Mouse (Mus musculus): ENCODE results near the gene Slc7a11. TPM values are rescaled to one million over a fixed set of nuclear protein-coding genes. Genes with fewer than 3 reads are reported as not detected.

Gene Slc7a11
- polyA plus RNA-seq, 1 experiment from 2014 or later: 2.4 TPM

GRCm38 (mm10) chr3:50233144-50233543, 210.3 kb downstream of the Slc7a11 start:
- ATAC-seq (ENCODE audit: low FRiP score, low TSS enrichment) (no peak), DNase-seq (ENCODE audit: low spot score) (no peak)
- H3K4me1 ChIP-seq (replicated peaks; ENCODE audit: control insufficient read depth, insufficient read depth): no peaks in the 10 kb centered on the region

GRCm38 (mm10) chr3:50224390-50225114, 218.9 kb downstream of the Slc7a11 start:
- WGBS: 40% methylated on average over 2 of the region's 2 CpGs
- Histone ChIP-seq H3K27ac (replicated peaks) (no peak overlapping the region), H3K4me2 (replicated peaks; ENCODE audit: low read depth) (no peak overlapping the region)

More at GRCm38 (mm10) chr3:50233144-50233543, 210.3 kb downstream of the Slc7a11 start:
- no peak for TF ChIP-seq EP300 (optimal IDR thresholded peaks at IDR 0.05)
- TF ChIP-seq CTCF (IDR thresholded peaks at IDR 0.05; ENCODE audit: low read depth): no peak
- Histone ChIP-seq H3K27me3 (ENCODE audit: control insufficient read depth, insufficient read depth, low read length) (no peaks in the 10 kb centered on the region), H3K36me3 (ENCODE audit: control insufficient read depth, insufficient read depth, low read length) (no peaks in the 10 kb centered on the region), H3K4me2 (replicated peaks; ENCODE audit: low read depth) (no peak overlapping the region), H3K4me3 (ENCODE audit: low read depth, low read length) (no peak overlapping the region), H3K9ac (ENCODE audit: low read length) (no peak overlapping the region), H3K9me3 (ENCODE audit: control insufficient read depth, low read length) (no peaks in the 10 kb centered on the region), H3K27ac (replicated peaks) (no peak overlapping the region)
- WGBS: 44% methylated on average over 5 of the region's 5 CpGs

DNA sequence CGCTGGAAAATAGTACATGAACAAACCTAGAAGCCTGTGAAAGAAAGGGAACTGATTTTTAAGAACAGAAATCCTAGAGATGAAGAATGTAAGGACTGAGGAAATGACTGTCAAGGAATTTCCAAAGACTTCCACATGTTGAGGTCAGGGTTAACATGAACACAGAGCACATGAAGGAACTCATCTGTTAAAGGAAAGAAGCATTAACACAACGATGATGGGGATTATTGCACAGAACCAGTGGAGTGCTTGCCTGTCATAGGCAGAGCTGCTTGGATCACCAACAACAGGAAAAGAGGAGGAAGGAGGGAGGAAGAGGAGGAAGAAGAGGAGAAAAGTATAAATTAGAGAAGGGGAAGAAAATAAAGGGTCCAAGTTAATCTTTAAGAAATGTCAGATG, 223.0 kb downstream of the Slc7a11 start:
- Histone ChIP-seq H3K27ac (replicated peaks) (no peak overlapping the region), H3K4me2 (replicated peaks; ENCODE audit: low read depth) (no peak overlapping the region), H3K36me3 (ENCODE audit: control insufficient read depth, insufficient read depth, low read length) (no peaks in the 10 kb centered on the region), H3K4me1 (replicated peaks; ENCODE audit: control insufficient read depth, insufficient read depth) (no peaks in the 10 kb centered on the region), H3K27me3 (ENCODE audit: control insufficient read depth, insufficient read depth, low read length) (no peaks in the 10 kb centered on the region), H3K4me3 (ENCODE audit: low read depth, low read length) (no peak overlapping the region), H3K9me3 (ENCODE audit: control insufficient read depth, low read length) (no peaks in the 10 kb centered on the region), H3K9ac (ENCODE audit: low read length) (no peak overlapping the region)
- DNase-seq (ENCODE audit: low spot score) (no peak), ATAC-seq (ENCODE audit: low FRiP score, low TSS enrichment) (no peak)
- TF ChIP-seq CTCF (IDR thresholded peaks at IDR 0.05; ENCODE audit: low read depth) (no peak), EP300 (optimal IDR thresholded peaks at IDR 0.05) (no peak)
- 43% methylated on average over 2 of the region's 2 CpGs for WGBS

More at GRCm38 (mm10) chr3:50224390-50225114, 218.9 kb downstream of the Slc7a11 start:
- H3K4me1 ChIP-seq (replicated peaks; ENCODE audit: control insufficient read depth, insufficient read depth): no peaks in the 10 kb centered on the region
- no peaks in the 10 kb centered on the region for H3K36me3 ChIP-seq (ENCODE audit: control insufficient read depth, insufficient read depth, low read length)
- no peak overlapping the region for H3K4me3 ChIP-seq (ENCODE audit: low read depth, low read length)
- H3K9ac ChIP-seq (ENCODE audit: low read length): no peak overlapping the region
- no peaks in the 10 kb centered on the region for H3K27me3 ChIP-seq (ENCODE audit: control insufficient read depth, insufficient read depth, low read length)
- no peaks in the 10 kb centered on the region for H3K9me3 ChIP-seq (ENCODE audit: control insufficient read depth, low read length)
- DNase-seq (ENCODE audit: low spot score) (no peak), ATAC-seq (ENCODE audit: low FRiP score, low TSS enrichment) (no peak)
- TF ChIP-seq CTCF (IDR thresholded peaks at IDR 0.05; ENCODE audit: low read depth) (no peak), EP300 (optimal IDR thresholded peaks at IDR 0.05) (no peak)

- Histone ChIP-seq H3K27me3 (ENCODE audit: control insufficient read depth, insufficient read depth, low read length) (no peaks in the 10 kb centered on the region), H3K36me3 (ENCODE audit: control insufficient read depth, insufficient read depth, low read length) (no peaks in the 10 kb centered on the region), H3K27ac (replicated peaks) (no peak overlapping the region), H3K4me3 (ENCODE audit: low read depth, low read length) (no peak overlapping the region), H3K9me3 (ENCODE audit: control insufficient read depth, low read length) (no peaks in the 10 kb centered on the region), H3K9ac (ENCODE audit: low read length) (no peak overlapping the region), H3K4me2 (replicated peaks; ENCODE audit: low read depth) (no peak overlapping the region), H3K4me1 (replicated peaks; ENCODE audit: control insufficient read depth, insufficient read depth) (no peaks in the 10 kb centered on the region)
- ATAC-seq (ENCODE audit: low FRiP score, low TSS enrichment) (no peak), DNase-seq (ENCODE audit: low spot score) (no peak)
- no peak for TF ChIP-seq CTCF (IDR thresholded peaks at IDR 0.05; ENCODE audit: low read depth)
- no peak for TF ChIP-seq EP300 (optimal IDR thresholded peaks at IDR 0.05)
- WGBS: 72% methylated on average over 5 of the region's 5 CpGs
These were observed 257.0 kb downstream of the Slc7a11 start for GRCm38 (mm10) chr3:50186369-50186768.

DNA sequence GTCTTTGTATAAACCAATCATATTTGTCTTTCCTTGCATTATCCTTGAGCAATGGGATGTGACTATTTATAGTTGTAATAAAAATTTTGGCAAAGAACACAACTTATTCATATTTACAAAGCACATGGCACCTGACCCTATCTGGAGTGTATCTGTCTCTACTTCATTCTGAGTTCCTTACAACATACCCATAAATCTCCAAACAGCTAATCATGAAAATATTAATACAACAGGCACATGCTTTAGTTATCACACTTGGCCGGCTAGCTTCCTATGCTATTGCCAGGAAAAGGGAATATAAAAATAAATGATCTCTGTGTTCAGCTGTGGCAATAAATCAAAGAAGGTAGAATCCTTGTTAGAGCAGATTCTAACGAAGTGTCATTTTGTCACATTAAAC, 257.5 kb downstream of the Slc7a11 start:
- ATAC-seq (ENCODE audit: low FRiP score, low TSS enrichment) (no peak), DNase-seq (ENCODE audit: low spot score) (no peak)
- no peaks in the 10 kb centered on the region for H3K9me3 ChIP-seq (ENCODE audit: control insufficient read depth, low read length)
- H3K4me3 ChIP-seq (ENCODE audit: low read depth, low read length): no peak overlapping the region
- no peak overlapping the region for H3K9ac ChIP-seq (ENCODE audit: low read length)
- no peak overlapping the region for H3K4me2 ChIP-seq (replicated peaks; ENCODE audit: low read depth)
- H3K27me3 ChIP-seq (ENCODE audit: control insufficient read depth, insufficient read depth, low read length): no peaks in the 10 kb centered on the region
- 64% methylated on average over 2 of the region's 2 CpGs for WGBS
- TF ChIP-seq EP300 (optimal IDR thresholded peaks at IDR 0.05) (no peak), CTCF (IDR thresholded peaks at IDR 0.05; ENCODE audit: low read depth) (no peak)
- no peak overlapping the region for H3K27ac ChIP-seq (replicated peaks)
- H3K4me1 ChIP-seq (replicated peaks; ENCODE audit: control insufficient read depth, insufficient read depth): no peaks in the 10 kb centered on the region
- no peaks in the 10 kb centered on the region for H3K36me3 ChIP-seq (ENCODE audit: control insufficient read depth, insufficient read depth, low read length)

- no peak overlapping the region for H3K4me2 ChIP-seq (replicated peaks; ENCODE audit: low read depth)
- 68% methylated on average over 2 of the region's 2 CpGs for WGBS
- H3K27ac ChIP-seq (replicated peaks): no peak overlapping the region
- H3K36me3 ChIP-seq (ENCODE audit: control insufficient read depth, insufficient read depth, low read length): no peaks in the 10 kb centered on the region
- H3K9ac ChIP-seq (ENCODE audit: low read length): no peak overlapping the region
- no peaks in the 10 kb centered on the region for H3K4me1 ChIP-seq (replicated peaks; ENCODE audit: control insufficient read depth, insufficient read depth)
- no peaks in the 10 kb centered on the region for H3K27me3 ChIP-seq (ENCODE audit: control insufficient read depth, insufficient read depth, low read length)
- DNase-seq (ENCODE audit: low spot score) (no peak), ATAC-seq (ENCODE audit: low FRiP score, low TSS enrichment) (no peak)
- no peak overlapping the region for H3K4me3 ChIP-seq (ENCODE audit: low read depth, low read length)
- no peak for TF ChIP-seq CTCF (IDR thresholded peaks at IDR 0.05; ENCODE audit: low read depth)
- no peak for TF ChIP-seq EP300 (optimal IDR thresholded peaks at IDR 0.05)
- H3K9me3 ChIP-seq (ENCODE audit: control insufficient read depth, low read length): no peaks in the 10 kb centered on the region
These were observed 282.7 kb downstream of the Slc7a11 start for GRCm38 (mm10) chr3:50160756-50161155.
